Mouse (Mus musculus): ENCODE measurements at regions not wholly inside any gene's neighbourhood (a gene's known extent, or its start where the extent isn't known, plus 50 kb on each side); places are given as distances from the start of the nearest gene placed in this dataset.

- Histone ChIP-seq H3K4me3 (ENCODE audit: extremely low read depth, insufficient read depth, insufficient read length) (no peak overlapping the region), H3K27me3 (ENCODE audit: control insufficient read depth, insufficient read depth, low read length) (no peaks in the 10 kb centered on the region), H3K27ac (ENCODE audit: insufficient read depth, low read length) (no peak overlapping the region), H3K36me3 (ENCODE audit: control insufficient read depth, insufficient read depth, low read length) (no peaks in the 10 kb centered on the region), H3K4me1 (ENCODE audit: control insufficient read depth, insufficient read depth, insufficient read length) (no peaks in the 10 kb centered on the region)
- WGBS = 11% methylated on average over 4 of the region's 4 CpGs
- peak; percentile 12 to 31 for DNase-seq (ENCODE audit: low read depth in 1 of 2, low spot score in 2 of 2)
- peak; percentile 28; the same call in 1 of the 2 replicates for TF ChIP-seq CTCF (IDR thresholded peaks at IDR 0.05; ENCODE audit: extremely low read depth, insufficient read depth, insufficient read length, insufficient replicate concordance)
- TF ChIP-seq POLR2A (IDR thresholded peaks at IDR 0.05; ENCODE audit: low read depth, low read length) = no peak
Measured at GRCm38 (mm10) chr6:50808126-50808525, 153.9 kb upstream of the Npvf start.

- WGBS = 72% methylated on average over 24 of the region's 24 CpGs
- no peak for DNase-seq (ENCODE audit: low read depth in 1 of 2, low spot score in 2 of 2)
- TF ChIP-seq POLR2A (IDR thresholded peaks at IDR 0.05; ENCODE audit: low read depth, low read length) (no peak), CTCF (IDR thresholded peaks at IDR 0.05; ENCODE audit: extremely low read depth, insufficient read depth, insufficient read length, insufficient replicate concordance) (no peak)
- H3K4me1 ChIP-seq (ENCODE audit: control insufficient read depth, insufficient read depth, insufficient read length) = no peaks in the 10 kb centered on the region
- H3K27me3 ChIP-seq (ENCODE audit: control insufficient read depth, insufficient read depth, low read length) = no peaks in the 10 kb centered on the region
- no peak overlapping the region for H3K27ac ChIP-seq (ENCODE audit: insufficient read depth, low read length)
- H3K4me3 ChIP-seq (ENCODE audit: extremely low read depth, insufficient read depth, insufficient read length) = no peak overlapping the region
- no peaks in the 10 kb centered on the region for H3K36me3 ChIP-seq (ENCODE audit: control insufficient read depth, insufficient read depth, low read length)
Measured at GRCm38 (mm10) chr6:50808811-50809668, 154.8 kb upstream of the Npvf start.

- Histone ChIP-seq H3K27ac (ENCODE audit: insufficient read depth, low read length) (no peak overlapping the region), H3K4me3 (ENCODE audit: extremely low read depth, insufficient read depth, insufficient read length) (no peak overlapping the region), H3K27me3 (ENCODE audit: control insufficient read depth, insufficient read depth, low read length) (no peaks in the 10 kb centered on the region), H3K4me1 (ENCODE audit: control insufficient read depth, insufficient read depth, insufficient read length) (no peaks in the 10 kb centered on the region), H3K36me3 (ENCODE audit: control insufficient read depth, insufficient read depth, low read length) (no peaks in the 10 kb centered on the region)
- no peak for DNase-seq (ENCODE audit: low read depth in 1 of 2, low spot score in 2 of 2)
- WGBS = 48% methylated on average over 4 of the region's 4 CpGs
- TF ChIP-seq POLR2A (IDR thresholded peaks at IDR 0.05; ENCODE audit: low read depth, low read length) (no peak), CTCF (IDR thresholded peaks at IDR 0.05; ENCODE audit: extremely low read depth, insufficient read depth, insufficient read length, insufficient replicate concordance) (no peak)
Measured at GRCm38 (mm10) chr6:50809669-50809983, 155.4 kb upstream of the Npvf start.

- Histone ChIP-seq H3K36me3 (ENCODE audit: control insufficient read depth, insufficient read depth, low read length) (no peaks in the 10 kb centered on the region), H3K27ac (ENCODE audit: insufficient read depth, low read length) (no peak overlapping the region), H3K4me1 (ENCODE audit: control insufficient read depth, insufficient read depth, insufficient read length) (peaks cover 4% of the 10 kb centered on the region; the same call in 1 of the 2 replicates), H3K27me3 (ENCODE audit: control insufficient read depth, insufficient read depth, low read length) (no peaks in the 10 kb centered on the region), H3K4me3 (ENCODE audit: extremely low read depth, insufficient read depth, insufficient read length) (no peak overlapping the region)
- DNase-seq (ENCODE audit: low read depth in 1 of 2, low spot score in 2 of 2) = no peak
- WGBS = 83% methylated on average over 10 of the region's 10 CpGs
- no peak for TF ChIP-seq CTCF (IDR thresholded peaks at IDR 0.05; ENCODE audit: extremely low read depth, insufficient read depth, insufficient read length, insufficient replicate concordance)
- TF ChIP-seq POLR2A (IDR thresholded peaks at IDR 0.05; ENCODE audit: low read depth, low read length) = no peak
Measured at GRCm38 (mm10) chr6:50814936-50815500, 160.8 kb upstream of the Npvf start.

- Histone ChIP-seq H3K36me3 (ENCODE audit: control insufficient read depth, insufficient read depth, low read length) (no peaks in the 10 kb centered on the region), H3K27ac (ENCODE audit: insufficient read depth, low read length) (no peak overlapping the region), H3K4me3 (ENCODE audit: extremely low read depth, insufficient read depth, insufficient read length) (no peak overlapping the region), H3K4me1 (ENCODE audit: control insufficient read depth, insufficient read depth, insufficient read length) (peaks cover 4% of the 10 kb centered on the region; the same call in 1 of the 2 replicates), H3K27me3 (ENCODE audit: control insufficient read depth, insufficient read depth, low read length) (no peaks in the 10 kb centered on the region)
- no peak for DNase-seq (ENCODE audit: low read depth in 1 of 2, low spot score in 2 of 2)
- 64% methylated on average over 8 of the region's 8 CpGs for WGBS
- no peak for TF ChIP-seq POLR2A (IDR thresholded peaks at IDR 0.05; ENCODE audit: low read depth, low read length)
- TF ChIP-seq CTCF (IDR thresholded peaks at IDR 0.05; ENCODE audit: extremely low read depth, insufficient read depth, insufficient read length, insufficient replicate concordance) = no peak
Measured at GRCm38 (mm10) chr6:50815579-50815978, 161.3 kb upstream of the Npvf start.

- WGBS = 19% methylated on average over 10 of the region's 10 CpGs
- no peak for TF ChIP-seq CTCF (IDR thresholded peaks at IDR 0.05; ENCODE audit: extremely low read depth, insufficient read depth, insufficient read length, insufficient replicate concordance)
Measured at GRCm38 (mm10) chr6:50817430-50817829, 163.2 kb upstream of the Npvf start.

GRCm38 (mm10) chr6:50818433-50818832 is 164.2 kb upstream of the Npvf start:
- no peak overlapping the region for H3K27ac ChIP-seq (ENCODE audit: insufficient read depth, low read length)
- no peak for TF ChIP-seq CTCF (IDR thresholded peaks at IDR 0.05; ENCODE audit: extremely low read depth, insufficient read depth, insufficient read length, insufficient replicate concordance)
- TF ChIP-seq POLR2A (IDR thresholded peaks at IDR 0.05; ENCODE audit: low read depth, low read length) = no peak
- H3K4me3 ChIP-seq (ENCODE audit: extremely low read depth, insufficient read depth, insufficient read length) = no peak overlapping the region
- no peak for DNase-seq (ENCODE audit: low read depth in 1 of 2, low spot score in 2 of 2)
- WGBS = 91% methylated on average over 5 of the region's 5 CpGs
- no peaks in the 10 kb centered on the region for H3K36me3 ChIP-seq (ENCODE audit: control insufficient read depth, insufficient read depth, low read length)
- peaks cover 9% of the 10 kb centered on the region for H3K4me1 ChIP-seq (ENCODE audit: control insufficient read depth, insufficient read depth, insufficient read length)
- no peaks in the 10 kb centered on the region for H3K27me3 ChIP-seq (ENCODE audit: control insufficient read depth, insufficient read depth, low read length)

More at GRCm38 (mm10) chr6:50817430-50817829, 163.2 kb upstream of the Npvf start:
- Histone ChIP-seq H3K27ac (ENCODE audit: insufficient read depth, low read length) (no peak overlapping the region), H3K4me1 (ENCODE audit: control insufficient read depth, insufficient read depth, insufficient read length) (peaks cover 4% of the 10 kb centered on the region; the same call in 1 of the 2 replicates), H3K36me3 (ENCODE audit: control insufficient read depth, insufficient read depth, low read length) (no peaks in the 10 kb centered on the region), H3K27me3 (ENCODE audit: control insufficient read depth, insufficient read depth, low read length) (no peaks in the 10 kb centered on the region), H3K4me3 (ENCODE audit: extremely low read depth, insufficient read depth, insufficient read length) (no peak overlapping the region)
- DNase-seq (ENCODE audit: low read depth in 1 of 2, low spot score in 2 of 2) = no peak
